Mouse (Mus musculus): ENCODE measurements at regions not wholly inside any gene's neighbourhood (a gene's known extent, or its start where the extent isn't known, plus 50 kb on each side); places are given as distances from the start of the nearest gene placed in this dataset.

GRCm38 (mm10) chr1:23184728-23185127, 82.7 kb upstream of the 4933415F23Rik start:
- TF ChIP-seq CTCF (IDR thresholded peaks at IDR 0.05; ENCODE audit: control insufficient read depth, insufficient read depth, insufficient replicate concordance, low read depth, low read length) (no peak), POLR2A (IDR thresholded peaks at IDR 0.05; ENCODE audit: control insufficient read depth, low read depth, low read length) (no peak)
- no peaks in the 10 kb centered on the region for H3K27me3 ChIP-seq (ENCODE audit: control insufficient read depth, insufficient read depth, low read length)
- no peak overlapping the region for H3K27ac ChIP-seq (ENCODE audit: control insufficient read depth, insufficient read depth, low read depth, low read length)
- H3K4me3 ChIP-seq (ENCODE audit: control insufficient read depth, low read depth, low read length), result no peak overlapping the region
- no peaks in the 10 kb centered on the region for H3K36me3 ChIP-seq (ENCODE audit: control insufficient read depth, insufficient read depth, low read length)
- no peaks in the 10 kb centered on the region for H3K4me1 ChIP-seq (ENCODE audit: control insufficient read depth, insufficient read depth, low read length)

- Histone ChIP-seq H3K36me3 (ENCODE audit: control insufficient read depth, insufficient read depth, low read length) (no peaks in the 10 kb centered on the region), H3K27me3 (ENCODE audit: control insufficient read depth, insufficient read depth, low read length) (no peaks in the 10 kb centered on the region), H3K4me3 (ENCODE audit: control insufficient read depth, low read depth, low read length) (no peak overlapping the region), H3K4me1 (ENCODE audit: control insufficient read depth, insufficient read depth, low read length) (no peaks in the 10 kb centered on the region), H3K27ac (ENCODE audit: control insufficient read depth, insufficient read depth, low read depth, low read length) (no peak overlapping the region)
- no peak for TF ChIP-seq CTCF (IDR thresholded peaks at IDR 0.05; ENCODE audit: control insufficient read depth, insufficient read depth, insufficient replicate concordance, low read depth, low read length)
- no peak for TF ChIP-seq POLR2A (IDR thresholded peaks at IDR 0.05; ENCODE audit: control insufficient read depth, low read depth, low read length)
Observed at GRCm38 (mm10) chr1:23182541-23182940, 80.5 kb upstream of the 4933415F23Rik start.

- Histone ChIP-seq H3K4me1 (ENCODE audit: control insufficient read depth, insufficient read depth, low read length) (no peaks in the 10 kb centered on the region), H3K27ac (ENCODE audit: control insufficient read depth, insufficient read depth, low read depth, low read length) (no peak overlapping the region), H3K27me3 (ENCODE audit: control insufficient read depth, insufficient read depth, low read length) (no peaks in the 10 kb centered on the region), H3K36me3 (ENCODE audit: control insufficient read depth, insufficient read depth, low read length) (no peaks in the 10 kb centered on the region), H3K4me3 (ENCODE audit: control insufficient read depth, low read depth, low read length) (no peak overlapping the region)
- TF ChIP-seq CTCF (IDR thresholded peaks at IDR 0.05; ENCODE audit: control insufficient read depth, insufficient read depth, insufficient replicate concordance, low read depth, low read length) (no peak), POLR2A (IDR thresholded peaks at IDR 0.05; ENCODE audit: control insufficient read depth, low read depth, low read length) (no peak)
Observed at GRCm38 (mm10) chr1:23178335-23178974, 76.4 kb upstream of the 4933415F23Rik start.

- TF ChIP-seq POLR2A (IDR thresholded peaks at IDR 0.05; ENCODE audit: control insufficient read depth, low read depth, low read length), result no peak
- TF ChIP-seq CTCF (IDR thresholded peaks at IDR 0.05; ENCODE audit: control insufficient read depth, insufficient read depth, insufficient replicate concordance, low read depth, low read length), result no peak
- Histone ChIP-seq H3K27ac (ENCODE audit: control insufficient read depth, insufficient read depth, low read depth, low read length) (no peak overlapping the region), H3K36me3 (ENCODE audit: control insufficient read depth, insufficient read depth, low read length) (no peaks in the 10 kb centered on the region), H3K27me3 (ENCODE audit: control insufficient read depth, insufficient read depth, low read length) (no peaks in the 10 kb centered on the region), H3K4me3 (ENCODE audit: control insufficient read depth, low read depth, low read length) (no peak overlapping the region), H3K4me1 (ENCODE audit: control insufficient read depth, insufficient read depth, low read length) (no peaks in the 10 kb centered on the region)
Observed at GRCm38 (mm10) chr1:23174022-23174421, 72.0 kb upstream of the 4933415F23Rik start.

- TF ChIP-seq CTCF (IDR thresholded peaks at IDR 0.05; ENCODE audit: control insufficient read depth, insufficient read depth, insufficient replicate concordance, low read depth, low read length) (no peak), POLR2A (IDR thresholded peaks at IDR 0.05; ENCODE audit: control insufficient read depth, low read depth, low read length) (no peak)
- no peaks in the 10 kb centered on the region for H3K27me3 ChIP-seq (ENCODE audit: control insufficient read depth, insufficient read depth, low read length)
- H3K4me3 ChIP-seq (ENCODE audit: control insufficient read depth, low read depth, low read length), result no peak overlapping the region
- no peaks in the 10 kb centered on the region for H3K36me3 ChIP-seq (ENCODE audit: control insufficient read depth, insufficient read depth, low read length)
- no peak overlapping the region for H3K27ac ChIP-seq (ENCODE audit: control insufficient read depth, insufficient read depth, low read depth, low read length)
- no peaks in the 10 kb centered on the region for H3K4me1 ChIP-seq (ENCODE audit: control insufficient read depth, insufficient read depth, low read length)
Observed at GRCm38 (mm10) chr1:23173054-23173802, 71.2 kb upstream of the 4933415F23Rik start.

- H3K4me3 ChIP-seq (ENCODE audit: control insufficient read depth, low read depth, low read length), result no peak overlapping the region
- no peaks in the 10 kb centered on the region for H3K4me1 ChIP-seq (ENCODE audit: control insufficient read depth, insufficient read depth, low read length)
- no peaks in the 10 kb centered on the region for H3K36me3 ChIP-seq (ENCODE audit: control insufficient read depth, insufficient read depth, low read length)
- H3K27ac ChIP-seq (ENCODE audit: control insufficient read depth, insufficient read depth, low read depth, low read length), result no peak overlapping the region
- no peak for TF ChIP-seq POLR2A (IDR thresholded peaks at IDR 0.05; ENCODE audit: control insufficient read depth, low read depth, low read length)
- no peak for TF ChIP-seq CTCF (IDR thresholded peaks at IDR 0.05; ENCODE audit: control insufficient read depth, insufficient read depth, insufficient replicate concordance, low read depth, low read length)
- no peaks in the 10 kb centered on the region for H3K27me3 ChIP-seq (ENCODE audit: control insufficient read depth, insufficient read depth, low read length)
Observed at GRCm38 (mm10) chr1:23171336-23171735, 69.3 kb upstream of the 4933415F23Rik start.

GRCm38 (mm10) chr1:23170711-23171110, 68.7 kb upstream of the 4933415F23Rik start:
- Histone ChIP-seq H3K27me3 (ENCODE audit: control insufficient read depth, insufficient read depth, low read length) (no peaks in the 10 kb centered on the region), H3K27ac (ENCODE audit: control insufficient read depth, insufficient read depth, low read depth, low read length) (no peak overlapping the region), H3K4me1 (ENCODE audit: control insufficient read depth, insufficient read depth, low read length) (no peaks in the 10 kb centered on the region), H3K36me3 (ENCODE audit: control insufficient read depth, insufficient read depth, low read length) (no peaks in the 10 kb centered on the region), H3K4me3 (ENCODE audit: control insufficient read depth, low read depth, low read length) (no peak overlapping the region)
- TF ChIP-seq POLR2A (IDR thresholded peaks at IDR 0.05; ENCODE audit: control insufficient read depth, low read depth, low read length), result no peak
- TF ChIP-seq CTCF (IDR thresholded peaks at IDR 0.05; ENCODE audit: control insufficient read depth, insufficient read depth, insufficient replicate concordance, low read depth, low read length), result no peak

All from testis, adult 2 months (tissue).